Mouse (Mus musculus) gastrocnemius, adult 2 months (tissue): ENCODE measurements around the gene Rnf216. TPM values are rescaled to one million over a fixed set of nuclear protein-coding genes. Genes with fewer than 3 reads are reported as not detected.

Experiments
- DNase-seq: peaks from one replicate; pipeline ENCODE4 v3.0.0; 2022
- H3K27ac ChIP-seq: fragments of 200-600 bp; 2 replicates; pipeline ENCODE4 v1.8.1; 2022; ENCODE audit warnings: mild to moderate bottlenecking
- H3K4me3 ChIP-seq: fragments of 200-600 bp; 2 replicates; pipeline ENCODE4 v1.8.1; 2022; ENCODE audit warnings: mild to moderate bottlenecking, moderate library complexity
- CTCF ChIP-seq: fragments of 200-600 bp; IDR thresholded peaks from 2 replicates; pipeline ENCODE4 v1.8.1; 2022; ENCODE audit warnings: antibody characterized with exemption, mild to moderate bottlenecking, moderate library complexity
- intact Hi-C: fragments of 180-260 bp; cut with DNase I; formaldehyde crosslinking; loops from one replicate; pipeline ENCODE4 v1.15.1; 2025
- total RNA-seq, 2 experiments: library from RNA; stranded (reverse); gene quantifications; 2 replicates each; pipeline ENCODE4 v1.2.3; 2021

Gene Rnf216
- total RNA-seq, 2 experiments from 2014 or later: 19.0 to 19.8 TPM

DNA sequence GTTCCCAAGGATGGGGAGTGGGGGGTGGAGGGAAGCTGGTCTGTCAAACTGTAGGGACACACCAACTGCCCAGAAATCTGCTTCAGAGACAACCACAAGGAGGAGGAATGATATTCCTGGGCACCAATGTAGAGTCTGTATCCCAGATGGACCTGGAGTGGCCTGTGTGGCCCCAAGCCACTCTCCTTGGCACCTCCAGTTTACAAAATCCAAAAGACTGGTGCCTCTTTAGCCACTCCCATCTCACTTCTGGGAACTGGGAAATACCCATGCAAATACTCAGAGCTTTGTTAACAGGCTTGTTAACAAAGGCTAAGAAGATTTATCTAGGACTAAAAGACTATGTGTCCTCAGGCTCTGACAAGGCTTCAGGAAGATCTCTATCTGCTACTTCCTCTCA lies 54.1 kb downstream of the Rnf216 start:
- intact Hi-C loops: no loop called here
- no peak for DNase-seq
- Histone ChIP-seq H3K27ac (peak overlapping the region; percentile 81), H3K4me3 (no peak overlapping the region)
- no peak for TF ChIP-seq CTCF

DNA sequence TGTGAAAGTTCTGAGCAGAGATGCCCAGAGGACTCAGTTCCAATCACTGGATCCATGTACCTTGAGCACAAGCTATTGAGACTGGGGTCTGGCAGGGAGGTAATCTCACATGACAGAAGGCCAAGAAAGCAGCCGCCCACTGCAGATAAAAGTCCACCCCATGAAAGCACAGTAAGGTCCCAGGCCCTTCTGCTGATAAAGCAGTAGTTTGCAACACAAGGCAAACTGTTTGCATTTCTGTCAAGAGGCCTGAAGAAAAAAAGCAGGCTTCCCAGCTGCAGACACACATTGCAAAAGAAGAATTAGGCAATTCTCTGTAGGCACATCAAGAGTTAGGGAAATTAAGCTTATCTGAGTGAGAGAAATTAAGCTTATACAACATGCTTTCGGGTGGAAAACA lies 54.6 kb downstream of the Rnf216 start:
- intact Hi-C loops: no loop called here
- no peak for TF ChIP-seq CTCF
- Histone ChIP-seq H3K4me3 (no peak overlapping the region), H3K27ac (peak overlapping the region; percentile 81)
- DNase-seq: no peak

- intact Hi-C loops: no loop called here
- TF ChIP-seq CTCF: no peak
- DNase-seq: no peak
- Histone ChIP-seq H3K4me3 (no peak overlapping the region), H3K27ac (peak overlapping the region; percentile 81)
These were observed 55.0 kb downstream of the Rnf216 start for GRCm38 (mm10) chr5:143057753-143058152.

GRCm38 (mm10) chr5:143056191-143056880 lies 56.5 kb downstream of the Rnf216 start:
- intact Hi-C loops: no loop called here
- H3K4me3 ChIP-seq: no peak overlapping the region
- H3K27ac ChIP-seq: peak overlapping the region; percentile 81
- no peak for TF ChIP-seq CTCF
- DNase-seq: no peak

- no peak for TF ChIP-seq CTCF
- H3K4me3 ChIP-seq: no peak overlapping the region
- no peak for DNase-seq
- intact Hi-C loops: no loop called here
- H3K27ac ChIP-seq: peak overlapping the region; percentile 81
These were observed 57.2 kb downstream of the Rnf216 start for GRCm38 (mm10) chr5:143055501-143056125.

DNA sequence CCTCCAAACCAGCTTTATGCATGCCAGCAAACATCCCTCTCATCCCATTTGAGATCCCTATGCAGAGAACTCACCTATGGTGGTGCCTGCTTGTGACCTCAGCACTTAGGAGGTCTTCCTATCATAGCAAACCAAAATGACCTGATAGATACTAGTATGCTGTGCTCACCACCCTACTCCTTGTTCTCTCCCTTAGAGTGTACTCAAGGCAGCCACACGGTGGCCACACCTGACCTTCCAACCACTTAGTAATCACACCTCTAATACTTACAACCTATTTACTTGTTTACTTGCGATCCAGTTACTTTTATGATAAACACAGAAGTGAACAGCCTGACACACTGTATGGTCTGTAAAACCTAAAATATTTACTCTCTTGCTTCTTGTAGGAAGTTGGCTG lies 58.1 kb downstream of the Rnf216 start:
- Histone ChIP-seq H3K27ac (peak overlapping the region; percentile 9; the same call in 1 of the 2 replicates), H3K4me3 (no peak overlapping the region)
- DNase-seq: no peak
- TF ChIP-seq CTCF: no peak
- intact Hi-C loops: no loop called here

- H3K4me3 ChIP-seq: no peak overlapping the region
- peak overlapping the region; percentile 53 for H3K27ac ChIP-seq
- intact Hi-C loops: no loop called here
- DNase-seq: no peak
- no peak for TF ChIP-seq CTCF
These were observed 59.4 kb downstream of the Rnf216 start for GRCm38 (mm10) chr5:143053132-143053972.

GRCm38 (mm10) chr5:143052677-143053076 lies 60.1 kb downstream of the Rnf216 start:
- intact Hi-C loops: no loop called here

DNA sequence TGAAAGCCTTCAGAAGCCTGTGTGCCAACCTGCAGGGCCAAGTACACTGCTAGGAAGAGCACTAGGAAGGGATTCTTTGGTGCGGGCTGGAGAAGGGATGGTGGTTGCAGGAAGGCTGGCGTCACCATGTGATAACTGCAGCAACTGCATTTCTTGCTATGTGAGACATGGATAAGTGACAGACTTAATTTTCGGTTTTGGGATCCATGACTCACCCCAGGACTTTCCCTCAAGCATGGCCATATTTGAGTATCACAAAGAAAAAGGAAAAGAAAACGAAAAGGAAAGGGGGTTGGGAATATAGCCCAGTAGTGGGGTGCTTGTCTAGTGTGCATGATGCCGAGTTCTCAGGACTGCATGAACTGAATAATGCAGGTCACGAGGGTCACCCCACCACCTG lies 60.9 kb downstream of the Rnf216 start:
- DNase-seq: no peak
- intact Hi-C loops: no loop called here
- H3K27ac ChIP-seq: no peak overlapping the region
- TF ChIP-seq CTCF: no peak
- no peak overlapping the region for H3K4me3 ChIP-seq

More at GRCm38 (mm10) chr5:143052677-143053076, 60.1 kb downstream of the Rnf216 start:
- DNase-seq: no peak
- no peak for TF ChIP-seq CTCF
- peak overlapping the region; percentile 35; the same call in 1 of the 2 replicates for H3K27ac ChIP-seq
- no peak overlapping the region for H3K4me3 ChIP-seq

GRCm38 (mm10) chr5:143050273-143050672 lies 62.5 kb downstream of the Rnf216 start:
- no peak for DNase-seq
- H3K4me3 ChIP-seq: peak overlapping the region; percentile 25; the same call in 1 of the 2 replicates
- intact Hi-C loops: no loop called here
- peak overlapping the region; percentile 68 for H3K27ac ChIP-seq
- no peak for TF ChIP-seq CTCF

GRCm38 (mm10) chr5:143049746-143050145 lies 63.0 kb downstream of the Rnf216 start:
- intact Hi-C loops: no loop called here
- H3K4me3 ChIP-seq: no peak overlapping the region; the same call in 1 of the 2 replicates
- H3K27ac ChIP-seq: peak overlapping the region; percentile 68
- TF ChIP-seq CTCF: no peak
- DNase-seq: no peak

DNA sequence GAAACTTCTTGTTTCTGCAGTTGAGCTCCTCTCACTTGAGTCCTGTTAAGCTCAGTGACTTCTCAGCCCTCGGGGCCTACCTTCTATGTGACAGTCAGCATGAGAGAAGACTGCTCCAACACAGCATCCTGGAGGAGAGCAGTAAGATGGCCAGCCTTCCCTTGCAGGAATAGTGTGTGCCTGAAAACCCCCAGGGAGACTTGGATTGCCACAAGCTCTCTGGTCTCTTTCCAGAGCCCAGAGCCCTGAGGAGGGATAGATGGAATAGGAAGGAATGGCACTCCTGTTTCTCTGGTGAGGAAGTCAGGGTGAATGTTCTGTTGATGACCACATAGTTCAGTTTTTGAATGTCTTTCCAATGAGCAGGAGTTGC lies 63.8 kb downstream of the Rnf216 start:
- intact Hi-C loops: no loop called here
- DNase-seq: no peak
- TF ChIP-seq CTCF: no peak
- Histone ChIP-seq H3K27ac (peak overlapping the region; percentile 66), H3K4me3 (no peak overlapping the region)
